Mouse (Mus musculus): ENCODE results near the gene Akr1b10.

DNA sequence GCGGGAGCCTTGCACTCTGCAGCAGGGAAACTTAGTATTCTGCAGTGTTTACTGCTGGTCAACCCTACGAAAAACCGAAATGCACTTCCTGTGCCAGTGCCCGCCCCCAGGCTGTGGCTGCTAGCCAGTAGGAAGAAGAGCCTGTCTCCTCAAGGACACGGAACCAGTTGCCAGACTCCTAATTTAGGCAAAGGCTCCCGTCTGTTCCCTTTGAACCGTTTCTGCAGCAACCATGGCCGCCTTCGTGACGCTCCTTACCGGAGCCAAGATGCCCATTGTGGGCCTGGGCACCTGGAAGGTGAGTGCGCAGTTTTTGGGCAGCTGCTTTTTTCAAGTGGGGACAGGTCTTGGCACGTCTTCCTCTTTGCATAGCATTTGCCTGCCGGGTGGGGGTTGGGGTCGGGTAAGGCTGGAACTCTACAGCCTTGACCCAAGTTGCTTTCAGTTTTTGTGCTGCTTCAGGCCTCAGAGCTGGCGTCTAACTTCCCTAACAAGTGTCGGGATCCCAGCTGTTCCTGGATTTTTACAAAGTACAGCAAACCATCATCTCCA lies at the start of gene Akr1b10:
- TF ChIP-seq EP300 (IDR thresholded peaks at IDR 0.05) (peak; percentile 43; the same call in 1 of the 2 replicates), CTCF (IDR thresholded peaks at IDR 0.05) (no peak)
